8 mouse cellular contexts compared by ENCODE assay signal in genomic region chrX:137667011-137667410, GRCm38 (mm10).
DNase-seq lines count a peak whose midpoint lies in the region; ATAC-seq lines count a peak whose summit lies in the region.
"Had no signal": no experiment of that assay in that cellular context is flagged by ENCODE, and none has a peak within 500 bp of the region (broad histone marks: within the 10 kb centered on the region; RNA-seq: fewer than 3 reads in every experiment).

No protein-coding gene starts in this region.

- no peaks in the 10 kb centered on the region for H3K4me1 ChIP-seq in hindbrain, embryonic 14.5 days (replicated peaks; ENCODE audit: control insufficient read depth, insufficient read depth, low read length)
- no peaks in the 10 kb centered on the region for H3K4me1 ChIP-seq in hindbrain, embryonic 13.5 days (replicated peaks)
- H3K4me1 ChIP-seq: lung, embryonic 15.5 days had no signal

- no peaks in the 10 kb centered on the region for H3K36me3 ChIP-seq in hindbrain, embryonic 14.5 days (replicated peaks; ENCODE audit: control insufficient read depth, insufficient read depth)
- H3K36me3 ChIP-seq in hindbrain, embryonic 13.5 days, result no peaks in the 10 kb centered on the region
- H3K36me3 ChIP-seq: lung, embryonic 15.5 days had no signal

- no peak overlapping the region for H3K4me2 ChIP-seq in hindbrain, embryonic 14.5 days (replicated peaks)
- H3K4me2 ChIP-seq in hindbrain, embryonic 13.5 days, result no peak overlapping the region
- H3K4me2 ChIP-seq: lung, embryonic 15.5 days had no signal

- no peaks in the 10 kb centered on the region for H3K27me3 ChIP-seq in hindbrain, embryonic 14.5 days (ENCODE audit: control insufficient read depth, insufficient read depth, low read length)
- H3K27me3 ChIP-seq in hindbrain, embryonic 13.5 days, result no peaks in the 10 kb centered on the region
- H3K27me3 ChIP-seq: lung, embryonic 15.5 days had no signal

- peak; percentile 70 for DNase-seq in hindbrain, embryonic 14.5 days (ENCODE audit: low spot score)
- peak; percentile 9 to 37 for DNase-seq in right cerebral cortex, adult 2 months (ENCODE audit: low spot score in 2 of 2)
- DNase-seq in right cerebral cortex, postnatal 36 days (ENCODE audit: low spot score in 2 of 2), result no peak
- DNase-seq in fibroblast of lung, adult 2 months (ENCODE audit: low read depth), result peak; percentile 1
- DNase-seq in spleen, postnatal 36 days (ENCODE audit: low spot score in 2 of 2), result no peak

- WGBS in hindbrain, embryonic 14.5 days, result 19% methylated on average over 2 of the region's 2 CpGs
- 25% methylated on average over 2 of the region's 2 CpGs for WGBS in hindbrain, embryonic 13.5 days

- ATAC-seq in hindbrain, embryonic 14.5 days (ENCODE audit: low FRiP score), result no peak
- no peak for ATAC-seq in hindbrain, embryonic 13.5 days (ENCODE audit: low FRiP score)
- ATAC-seq in monocyte, adult 5-6 weeks (replicated peaks; ENCODE audit: insufficient number of reproducible peaks, low FRiP score, low TSS enrichment, poor library complexity, severe bottlenecking), result no peak

- H3K9ac ChIP-seq in hindbrain, embryonic 14.5 days, result no peak overlapping the region
- no peak overlapping the region for H3K9ac ChIP-seq in hindbrain, embryonic 13.5 days
- H3K9ac ChIP-seq: lung, embryonic 15.5 days had no signal

- H3K4me3 ChIP-seq in hindbrain, embryonic 14.5 days (replicated peaks; ENCODE audit: low read length), result no peak overlapping the region
- H3K4me3 ChIP-seq in hindbrain, embryonic 13.5 days, result no peak overlapping the region
- H3K4me3 ChIP-seq: lung, embryonic 15.5 days had no signal

- no peaks in the 10 kb centered on the region for H3K9me3 ChIP-seq in hindbrain, embryonic 14.5 days (ENCODE audit: control insufficient read depth, low read length)
- no peaks in the 10 kb centered on the region for H3K9me3 ChIP-seq in hindbrain, embryonic 13.5 days
- H3K9me3 ChIP-seq: lung, embryonic 15.5 days had no signal

- H3K27ac ChIP-seq in hindbrain, embryonic 14.5 days, result no peak overlapping the region
- H3K27ac ChIP-seq in hindbrain, embryonic 13.5 days, result no peak overlapping the region
- H3K27ac ChIP-seq: lung, embryonic 15.5 days had no signal

Comparison
In these comparisons a context has a peak if more than half of its experiments do, and no peak if none do; other contexts are left out.
1. DNase-seq: peak in hindbrain, embryonic 14.5 days (single experiment), right cerebral cortex, adult 2 months (2 of 2) and fibroblast of lung, adult 2 months (single experiment); none in right cerebral cortex, postnatal 36 days (0 of 2) and spleen, postnatal 36 days (0 of 2).